In genomic region chr7:141070058-141070862, GRCm38 (mm10) we compare ENCODE assay signal across 9 mouse cellular contexts. TPM values are rescaled to one million over a fixed set of nuclear protein-coding genes. Genes with fewer than 3 reads are reported as not detected.
A peak's percentile ranks its signal among the peaks of the same experiment; 100 is the strongest.
DNase-seq lines count a peak whose midpoint lies in the region; ATAC-seq and TF ChIP-seq lines count a peak whose summit lies in the region.
"Had no signal": no experiment of that assay in that cellular context is flagged by ENCODE, and none has a peak within 500 bp of the region (broad histone marks: within the 10 kb centered on the region; RNA-seq: fewer than 3 reads in every experiment).

No protein-coding gene starts in this region.

- no peak for TF ChIP-seq POLR2A in small intestine, adult 2 months (IDR thresholded peaks at IDR 0.05; ENCODE audit: low read depth, low read length)

- ATAC-seq in common myeloid progenitor, adult 5-6 weeks (replicated peaks; ENCODE audit: low read depth, poor library complexity, severe bottlenecking): peak; percentile 64
- ATAC-seq in intestine, embryonic 14.5 days (replicated peaks; ENCODE audit: low FRiP score, low TSS enrichment, low read depth): peak; percentile 28

- 0 out of 2 replicates have a peak, but pooled peaks cover 5% of the 10 kb centered on the region for H3K4me1 ChIP-seq in intestine, embryonic 14.5 days (replicated peaks; ENCODE audit: control insufficient read depth, insufficient read depth, low read length)
- peaks cover 6% of the 10 kb centered on the region for H3K4me1 ChIP-seq in small intestine, adult 2 months (ENCODE audit: control insufficient read depth, insufficient read depth, insufficient read length, low read length)

- no peaks in the 10 kb centered on the region for H3K9me3 ChIP-seq in intestine, embryonic 14.5 days (ENCODE audit: control insufficient read depth, low read length)

- peak overlapping the region; percentile 43 for H3K9ac ChIP-seq in intestine, embryonic 14.5 days (ENCODE audit: low read length)

- under 1% methylated on average over 51 of the region's 51 CpGs for WGBS in intestine, embryonic 14.5 days
- WGBS in small intestine, adult 2 months: 3% methylated on average over 51 of the region's 51 CpGs

- no peak overlapping the region for H3K27ac ChIP-seq in intestine, embryonic 14.5 days (ENCODE audit: low read depth)
- no peak overlapping the region for H3K27ac ChIP-seq in small intestine, adult 2 months (ENCODE audit: insufficient read depth, low read depth, low read length)

- peaks cover 15% of the 10 kb centered on the region for H3K27me3 ChIP-seq in intestine, embryonic 14.5 days (replicated peaks; ENCODE audit: control insufficient read depth, insufficient read depth, low read length)
- 0 out of 2 replicates have a peak, but pooled peaks cover 2% of the 10 kb centered on the region for H3K27me3 ChIP-seq in small intestine, adult 2 months (ENCODE audit: control insufficient read depth, insufficient read depth, low read length)

- H3K4me2 ChIP-seq in intestine, embryonic 14.5 days (ENCODE audit: low read length): peak overlapping the region; percentile 81

- H3K36me3 ChIP-seq in intestine, embryonic 14.5 days (ENCODE audit: control insufficient read depth, insufficient read depth, low read length): peaks cover 8% of the 10 kb centered on the region; the same call in 1 of the 2 replicates
- H3K36me3 ChIP-seq in small intestine, adult 2 months (ENCODE audit: control insufficient read depth, insufficient read depth, low read length): no peaks in the 10 kb centered on the region; the same call in 1 of the 2 replicates

- intact Hi-C loops in left cerebral cortex, postnatal 36 days (cut with DNase I): loop anchor here (5.0 kb wide), 1 partner anchor 102 kb away; the partner anchor contains the start of gene Rnh1

- peak; percentile 62 to 68 for DNase-seq in urinary bladder, adult 18-20 months (ENCODE audit: low spot score in 2 of 2)
- DNase-seq in urinary bladder, postnatal 10 days (ENCODE audit: low spot score): no peak
- peak; percentile 72 for DNase-seq in gastrocnemius, postnatal 10 days
- peak; percentile 95 for DNase-seq in intestine, embryonic 14.5 days (ENCODE audit: low spot score)
- DNase-seq in left cerebral cortex, postnatal 36 days (ENCODE audit: low spot score in 2 of 2): peak; percentile 78
- DNase-seq in mesoderm, embryonic 11.5 days (ENCODE audit: low read depth, low spot score): peak; percentile 86

- TF ChIP-seq CTCF in small intestine, adult 2 months (IDR thresholded peaks at IDR 0.05; ENCODE audit: extremely low read depth, insufficient read length, insufficient replicate concordance, low read depth, low read length): peak; percentile 80; the same call in 1 of the 2 replicates

- H3K4me3 ChIP-seq in intestine, embryonic 14.5 days (ENCODE audit: low read depth, low read length): peak overlapping the region; percentile 34
- peak overlapping the region; percentile 66 for H3K4me3 ChIP-seq in small intestine, adult 2 months (ENCODE audit: low read depth, low read length)

RNA-seq across cellular contexts. Expression of gene Pkp3, which starts 7.8 kb away (rescaled TPM):
- total RNA-seq in common myeloid progenitor, adult 5-6 weeks (2017): 0.19 and 3.4 TPM in 2 replicates
- total RNA-seq in gastrocnemius, postnatal 10 days (2021): not detected
- polyA plus RNA-seq in intestine, embryonic 14.5 days (2014; fragmentation: Nextera tagmentation; extraction: Ambion mirVana): 11.6 and 14.7 TPM in 2 replicates
- total RNA-seq in left cerebral cortex, postnatal 36 days (2021): not detected
- 87.5 and 236 TPM in 2 replicates for polyA plus RNA-seq in small intestine, adult 2 months (2012; rRNA removed)

RNA-seq across cellular contexts. Expression of gene B4galnt4, which starts 9.4 kb away (rescaled TPM):
- 0.19 and 0.82 TPM in 2 replicates for total RNA-seq in common myeloid progenitor, adult 5-6 weeks (2017)
- under 1 TPM; 0.11 to 0.38 TPM for total RNA-seq in gastrocnemius, postnatal 10 days (2021)
- 9.2 and 13.6 TPM in 2 replicates for polyA plus RNA-seq in intestine, embryonic 14.5 days (2014; fragmentation: Nextera tagmentation; extraction: Ambion mirVana)
- total RNA-seq in left cerebral cortex, postnatal 36 days (2021): 10 to 100 TPM; 84.4 to 86.3 TPM
- 5.4 and 15.8 TPM in 2 replicates for polyA plus RNA-seq in small intestine, adult 2 months (2012; rRNA removed)

RNA-seq across cellular contexts. Expression of gene Sigirr, which starts 30.1 kb away (rescaled TPM):
- total RNA-seq in common myeloid progenitor, adult 5-6 weeks (2017): 17.7 and 26.1 TPM in 2 replicates
- 1 to 10 TPM; 2.4 to 2.6 TPM for total RNA-seq in gastrocnemius, postnatal 10 days (2021)
- 10.6 and 11.2 TPM in 2 replicates for polyA plus RNA-seq in intestine, embryonic 14.5 days (2014; fragmentation: Nextera tagmentation; extraction: Ambion mirVana)
- total RNA-seq in left cerebral cortex, postnatal 36 days (2021): 1 to 10 TPM; 1.7 to 2.8 TPM
- 19.8 and 38.3 TPM in 2 replicates for polyA plus RNA-seq in small intestine, adult 2 months (2012; rRNA removed)

RNA-seq across cellular contexts. Expression of gene Gm17387, which starts 41.3 kb away (rescaled TPM):
- total RNA-seq in common myeloid progenitor, adult 5-6 weeks (2017): not detected in 2 replicates
- total RNA-seq in gastrocnemius, postnatal 10 days (2021): not detected
- polyA plus RNA-seq in intestine, embryonic 14.5 days (2014; fragmentation: Nextera tagmentation; extraction: Ambion mirVana): not detected in 2 replicates
- total RNA-seq in left cerebral cortex, postnatal 36 days (2021): not detected
- polyA plus RNA-seq in small intestine, adult 2 months (2012; rRNA removed): not detected in 2 replicates
- total RNA-seq: adrenal gland, postnatal 4 days had no signal

RNA-seq across cellular contexts. Expression of gene Ano9, which starts 47.3 kb away (rescaled TPM):
- not detected in 2 replicates for total RNA-seq in common myeloid progenitor, adult 5-6 weeks (2017)
- not detected for total RNA-seq in gastrocnemius, postnatal 10 days (2021)
- polyA plus RNA-seq in intestine, embryonic 14.5 days (2014; fragmentation: Nextera tagmentation; extraction: Ambion mirVana): 18.5 and 20.3 TPM in 2 replicates
- total RNA-seq in left cerebral cortex, postnatal 36 days (2021): not detected
- polyA plus RNA-seq in small intestine, adult 2 months (2012; rRNA removed): 38.2 and 74.3 TPM in 2 replicates

Comparison
In these comparisons a context has a peak if more than half of its experiments do, and no peak if none do; other contexts are left out.
1. RNA of gene B4galnt4, which starts 9.4 kb away (total RNA-seq): 84.4 to 86.3 TPM in left cerebral cortex, postnatal 36 days; 0.19 to 0.82 TPM in common myeloid progenitor, adult 5-6 weeks and 0.11 to 0.38 TPM in gastrocnemius, postnatal 10 days; every median in the first group is over 10 times any median in the second.